Mouse (Mus musculus) erythroblast, adult 5-6 weeks (primary cell): ENCODE measurements around the gene Lrfn5. TPM values are rescaled to one million over a fixed set of nuclear protein-coding genes. Genes with fewer than 3 reads are reported as not detected.

Source experiments
- ATAC-seq: replicated peaks from 2 replicates; pipeline ENCODE4 v1.8.0; 2016; ENCODE audit warnings: moderate number of reproducible peaks, mild to moderate bottlenecking, moderate TSS enrichment, inconsistent platforms; ENCODE audit not compliant: poor library complexity, low FRiP score, severe bottlenecking
- total RNA-seq, 2 experiments: library from RNA; stranded (forward) in 1 of 2; stranded (reverse) in 1 of 2; fragments of 150-400 nt in 1 of 2; fragments of 200-764, 138-1000 nt in 1 of 2; gene quantifications; 2 replicates each; pipeline versions ENCODE4 v1.2.3 to v1.2.4; 2015 to 2017; ENCODE audit warnings: low replicate concordance in 2 of 2

Gene Lrfn5
- not detected in 2 replicates for total RNA-seq (2015; ENCODE audit: low replicate concordance)
- 0.43 TPM in 1 of 2 replicates, not detected in the other for total RNA-seq (2017; ENCODE audit: low replicate concordance)

GRCm38 (mm10) chr12:61522829-61523370, at the start of gene Lrfn5:
TSS of gene Lrfn5 (plus strand) at chr12:61523150.
- no peak for ATAC-seq

- no peak for ATAC-seq
Observed at GRCm38 (mm10) chr12:61521501-61522147, 1.3 kb upstream of the Lrfn5 start.

- ATAC-seq: no peak
Observed at GRCm38 (mm10) chr12:61522148-61522828, 662 bp upstream of the Lrfn5 start.

DNA sequence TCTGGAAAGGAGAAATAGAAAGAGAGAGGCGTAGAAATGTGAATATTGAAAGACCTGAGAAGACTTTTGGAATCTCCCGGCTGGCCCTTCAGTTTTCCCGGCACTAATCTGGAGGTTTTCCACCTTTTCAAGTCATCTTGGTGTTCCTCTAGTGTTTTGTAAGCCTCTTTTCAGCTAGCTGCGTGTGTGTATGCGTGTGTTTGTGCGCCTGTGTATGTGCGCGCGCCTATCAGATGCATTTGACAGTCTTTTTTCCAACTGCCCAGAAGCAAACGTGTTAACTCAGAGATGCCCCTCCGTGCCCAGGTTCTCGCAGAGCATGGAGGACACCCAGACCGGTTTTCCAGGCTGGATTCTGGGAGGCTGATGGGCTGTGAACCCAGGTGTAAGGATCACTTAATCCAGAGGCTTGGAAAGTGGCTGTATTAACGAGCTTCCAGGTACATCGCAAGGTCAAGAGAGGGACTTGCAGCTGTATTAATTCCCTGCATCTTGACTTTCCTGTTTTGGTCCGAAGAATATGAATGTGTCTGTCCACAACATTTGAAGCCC, 757 bp downstream of the Lrfn5 start:
- no peak for ATAC-seq

DNA sequence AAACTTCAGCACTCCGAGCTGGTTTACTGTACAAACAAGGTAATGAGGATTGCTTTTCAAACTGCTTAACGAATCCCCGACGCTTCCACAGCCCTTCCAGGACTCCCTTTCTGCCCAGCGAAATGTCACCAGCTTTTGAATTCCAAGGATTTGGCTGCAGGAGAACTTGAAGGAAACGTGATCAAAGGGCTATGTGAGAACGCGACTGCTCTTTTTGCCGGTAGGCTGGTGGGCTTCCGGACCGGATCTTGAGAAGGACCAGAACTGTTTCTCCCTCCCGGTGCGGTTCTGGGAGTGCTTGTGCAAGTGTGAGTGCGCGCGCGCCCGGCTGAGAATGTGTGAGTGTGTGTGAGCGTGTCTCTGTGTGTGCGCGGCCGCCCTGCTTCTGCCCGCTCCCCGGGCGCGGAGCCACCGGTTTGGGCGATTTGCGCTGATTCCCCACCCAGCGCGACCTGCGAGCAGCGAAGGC, 1.3 kb downstream of the Lrfn5 start:
- ATAC-seq: no peak

DNA sequence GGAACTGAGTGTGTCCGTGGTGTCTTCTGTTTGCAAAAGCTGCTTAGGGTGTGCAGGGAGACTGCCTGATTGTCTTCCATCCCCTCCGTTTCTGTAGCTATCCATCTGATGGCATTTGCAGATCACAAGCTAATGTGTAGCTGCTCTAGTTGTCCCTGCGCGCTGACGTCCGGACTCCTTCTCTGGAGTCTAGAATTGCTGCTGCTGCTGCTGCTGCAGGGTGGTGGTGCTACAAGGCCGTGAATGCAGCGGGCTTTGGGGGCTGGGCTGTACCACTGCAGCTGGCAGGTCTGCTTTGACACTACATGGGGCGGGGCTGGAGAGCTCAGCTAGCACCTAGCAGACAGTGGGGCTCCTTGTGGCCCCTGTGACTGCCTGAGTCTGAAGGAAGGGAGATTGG, 3.2 kb downstream of the Lrfn5 start:
- no peak for ATAC-seq

GRCm38 (mm10) chr12:61579949-61580348, 57.0 kb downstream of the Lrfn5 start:
- no peak for ATAC-seq

DNA sequence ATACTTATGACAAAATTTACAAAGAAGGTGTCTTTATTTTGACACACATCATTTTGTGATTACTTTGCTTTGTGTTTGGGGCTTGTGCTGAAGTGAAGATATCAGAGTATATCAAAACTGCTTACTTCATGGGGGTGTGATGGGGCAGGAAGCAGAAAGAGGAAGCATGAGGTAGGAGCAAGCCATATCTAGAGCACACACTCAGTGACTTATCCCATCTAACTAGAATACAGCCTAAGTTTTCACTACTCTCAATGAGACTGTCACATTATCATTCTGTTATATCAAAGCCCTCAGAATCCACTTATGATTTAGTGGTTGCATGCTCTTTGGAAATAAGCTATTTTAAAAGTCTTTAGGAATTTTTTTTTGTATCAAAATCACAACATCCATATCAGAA, 77.4 kb downstream of the Lrfn5 start:
- no peak for ATAC-seq

DNA sequence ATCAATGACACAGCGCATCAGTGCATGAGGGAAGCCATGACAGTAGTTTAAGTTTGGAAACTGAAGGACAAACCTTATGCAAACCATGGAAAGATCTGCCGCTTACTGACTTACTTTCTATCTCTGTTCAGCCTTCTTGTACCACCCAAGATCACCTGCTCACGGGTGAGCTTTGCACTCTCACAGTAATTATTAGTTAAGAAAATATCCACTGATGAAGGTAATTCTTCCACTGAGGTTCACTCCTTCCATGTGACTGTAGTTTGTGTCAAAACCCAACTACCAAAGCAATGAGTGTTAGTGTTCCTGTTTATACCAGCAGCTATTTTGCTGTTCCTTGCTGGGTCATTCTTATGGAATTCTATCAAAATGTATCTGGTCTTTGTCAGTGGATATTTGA, 84.9 kb downstream of the Lrfn5 start:
- ATAC-seq: no peak

DNA sequence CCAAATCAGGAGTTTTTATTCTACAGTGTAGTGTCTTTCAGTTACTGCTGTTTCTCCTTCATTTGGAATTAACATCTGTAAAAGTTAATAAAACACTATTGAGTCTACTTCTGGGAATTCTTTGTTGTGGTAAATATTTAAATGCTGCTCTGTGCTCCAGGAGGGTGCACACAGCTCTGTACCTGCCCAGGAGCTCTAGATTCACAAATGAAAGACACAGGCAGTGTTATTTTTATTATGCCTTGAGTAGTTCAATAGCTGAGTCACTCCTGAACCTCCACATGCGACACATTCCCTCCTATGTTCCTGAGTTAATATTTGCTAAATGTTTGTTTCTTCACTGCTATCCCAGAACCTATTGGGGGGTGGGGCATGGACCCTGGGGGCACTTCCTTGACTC, 87.1 kb downstream of the Lrfn5 start:
- ATAC-seq: no peak

DNA sequence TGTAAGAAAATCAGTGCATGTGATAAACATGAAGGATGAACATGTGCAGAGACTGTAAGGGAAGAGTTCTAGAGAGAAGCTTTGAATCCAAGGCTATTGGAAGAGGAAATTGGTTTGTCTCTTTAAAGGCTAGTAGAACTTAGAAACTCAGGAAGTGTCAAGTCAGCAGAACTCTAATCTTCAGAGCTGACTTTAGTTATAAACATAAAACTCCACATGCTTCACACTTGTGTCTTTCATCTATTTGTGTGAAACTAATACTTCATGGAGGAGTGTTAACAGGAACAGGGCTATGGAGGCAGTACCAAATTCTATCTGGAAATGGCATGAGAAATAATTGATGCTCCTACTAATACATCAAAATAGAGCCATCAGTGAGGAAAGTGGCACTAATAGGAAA, 101.6 kb downstream of the Lrfn5 start:
- ATAC-seq: no peak

DNA sequence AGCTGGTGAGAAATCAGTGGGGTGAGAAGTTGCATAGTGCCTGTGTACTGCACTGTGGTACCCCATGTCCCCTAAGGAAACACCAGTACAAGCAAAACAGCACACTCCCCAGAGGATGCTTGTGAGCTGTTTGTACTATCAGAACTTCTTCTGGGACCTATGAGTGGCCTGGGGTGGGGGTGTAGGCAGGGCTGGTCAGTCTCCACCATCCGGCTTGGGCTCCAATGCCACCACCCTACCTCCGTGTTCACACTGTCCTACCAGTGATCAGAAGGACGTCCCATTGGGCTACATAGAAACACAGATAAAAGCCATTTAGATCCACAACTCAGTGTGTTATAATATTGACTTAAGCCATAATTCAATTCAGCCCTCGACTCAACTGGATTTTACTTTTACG, 131.4 kb downstream of the Lrfn5 start:
- no peak for ATAC-seq

DNA sequence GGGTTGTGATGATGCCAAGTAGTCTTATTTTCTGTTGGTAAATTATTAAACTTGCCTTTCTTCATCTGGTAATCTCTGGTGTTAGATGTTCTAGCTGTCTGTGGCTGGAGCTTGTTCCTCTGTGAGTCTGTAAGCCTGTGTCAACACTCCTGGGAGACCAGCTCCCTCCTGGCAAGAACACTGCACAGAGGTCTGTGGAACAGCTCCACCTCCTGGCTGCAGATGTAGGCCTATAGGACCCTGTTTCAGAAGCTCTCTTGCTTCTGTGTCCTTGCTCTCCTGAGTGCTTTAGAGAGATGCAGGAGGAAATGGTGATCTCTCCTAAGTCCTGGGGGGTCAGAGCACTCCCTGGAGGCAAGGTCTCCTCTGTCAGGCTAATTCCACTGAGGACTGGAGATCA, 200.2 kb downstream of the Lrfn5 start:
- no peak for ATAC-seq

DNA sequence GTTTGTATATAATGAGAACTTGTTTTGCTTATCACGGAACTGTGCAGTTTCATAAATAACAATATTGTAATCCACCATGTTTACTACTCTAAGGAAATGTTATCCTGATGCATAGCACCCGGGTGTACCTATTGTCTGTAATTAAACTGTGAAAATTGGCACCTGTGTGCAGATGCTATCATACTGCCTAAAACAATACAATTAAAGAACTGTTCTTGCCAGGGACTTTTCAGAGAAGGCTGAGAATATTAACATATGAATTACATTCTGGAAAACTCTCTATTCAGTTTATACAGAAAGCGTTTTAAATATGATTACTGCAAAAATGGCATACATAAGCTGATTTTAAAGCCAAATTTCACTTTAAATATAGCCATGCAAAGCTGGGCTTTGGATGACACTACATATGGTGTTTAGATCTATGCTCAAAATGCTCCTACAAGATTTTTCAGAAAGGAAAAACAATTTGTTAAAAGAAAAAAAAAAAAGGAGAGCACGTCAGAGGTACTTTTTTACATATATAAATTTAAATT, 284.2 kb downstream of the Lrfn5 start:
- no peak for ATAC-seq

DNA sequence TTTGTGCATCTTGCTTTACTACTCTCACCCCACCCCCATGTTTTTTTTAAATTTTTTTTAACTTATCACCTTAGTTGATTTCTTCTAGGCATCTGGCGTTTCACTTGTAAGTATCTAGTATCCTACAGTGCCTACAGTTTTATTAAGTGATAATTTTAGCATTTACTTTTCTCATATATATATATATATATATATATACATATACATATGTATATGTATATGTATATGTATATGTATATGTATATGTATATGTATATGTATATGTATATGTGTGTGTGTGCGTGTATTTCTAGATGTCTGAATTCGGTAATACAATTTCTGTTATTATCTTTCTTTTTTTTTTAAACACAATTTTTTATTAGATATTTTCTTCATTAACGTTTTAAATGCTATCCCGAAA, 300.7 kb downstream of the Lrfn5 start:
- ATAC-seq: no peak

- ATAC-seq: no peak
Observed at GRCm38 (mm10) chr12:61826311-61826710, 303.4 kb downstream of the Lrfn5 start.

GRCm38 (mm10) chr12:61842599-61843291, 319.8 kb downstream of the Lrfn5 start:
- ATAC-seq: no peak

DNA sequence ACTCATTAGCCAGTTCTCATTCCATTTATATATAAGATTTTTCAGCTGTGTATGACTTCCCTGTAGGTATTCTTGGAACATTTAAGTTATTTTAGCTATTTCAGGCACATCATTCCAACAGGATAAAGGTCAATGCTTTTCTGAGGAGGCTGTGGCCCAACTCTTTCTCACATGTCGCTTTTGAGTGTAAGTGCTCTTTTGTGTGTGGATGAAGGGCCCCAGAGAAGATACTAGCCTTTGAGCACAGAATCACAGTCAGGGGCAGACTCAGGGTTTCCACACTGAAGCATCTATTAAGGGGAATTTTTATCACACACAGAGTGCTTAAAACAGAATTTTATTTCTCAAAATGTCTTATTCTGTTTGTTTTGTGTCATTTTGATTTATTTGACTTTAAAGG, 331.2 kb downstream of the Lrfn5 start:
- no peak for ATAC-seq
